Mouse (Mus musculus) kidney, postnatal 25 days (tissue): ENCODE data around the gene Rnf220.
"Not testable (repeated sequence)": the region's sequence is repeated elsewhere in the genome, so short reads cannot be mapped to it uniquely, and the experiment has no call there.

Experiments used
- DNase-seq, 2 experiments: peaks; one replicate each; pipeline ENCODE4 v3.0.0; 2021; ENCODE audit warnings: mixed read lengths in 2 of 2

The Rnf220 gene

GRCm38 (mm10) chr4:117262101-117262913, 234.5 kb downstream of the Rnf220 start:
- DNase-seq = peak in 1 of 2 experiments; percentile 52

- no peak for DNase-seq
Observed at GRCm38 (mm10) chr4:117261222-117261621, 235.6 kb downstream of the Rnf220 start.

- DNase-seq = not testable (repeated sequence)
Observed at GRCm38 (mm10) chr4:117259909-117260308, 236.9 kb downstream of the Rnf220 start.

GRCm38 (mm10) chr4:117254672-117255071, 242.2 kb downstream of the Rnf220 start:
- peak in 1 of 2 experiments; percentile 55 for DNase-seq

- no peak for DNase-seq
Observed at GRCm38 (mm10) chr4:117254017-117254627, 242.7 kb downstream of the Rnf220 start.

- no peak for DNase-seq
Observed at GRCm38 (mm10) chr4:117253218-117254016, 243.4 kb downstream of the Rnf220 start.

GRCm38 (mm10) chr4:117252755-117253154, 244.1 kb downstream of the Rnf220 start:
- DNase-seq = peak; percentile 52 to 80

- DNase-seq = no peak
Observed at GRCm38 (mm10) chr4:117252351-117252750, 244.5 kb downstream of the Rnf220 start.

GRCm38 (mm10) chr4:117251801-117252316, 245.0 kb downstream of the Rnf220 start, which contains the start of the genes Tmem53 and Armh1:
Gene Tmem53, plus strand, starts transcription at chr4:117251951.
Gene Armh1, minus strand, starts transcription at chr4:117252125.
- peak; percentile 95 to 98 for DNase-seq

- DNase-seq = no peak
Observed at GRCm38 (mm10) chr4:117250982-117251381, 245.9 kb downstream of the Rnf220 start.

GRCm38 (mm10) chr4:117240867-117241266, 256.0 kb downstream of the Rnf220 start:
- peak; percentile 28 to 57 for DNase-seq

- peak; percentile 67 to 75 for DNase-seq
Observed at GRCm38 (mm10) chr4:117239153-117239552, 257.7 kb downstream of the Rnf220 start.

GRCm38 (mm10) chr4:117235822-117236221, 261.0 kb downstream of the Rnf220 start:
- DNase-seq = no peak

- no peak for DNase-seq
Observed at GRCm38 (mm10) chr4:117234166-117234741, 262.6 kb downstream of the Rnf220 start.

GRCm38 (mm10) chr4:117231208-117231607, 265.6 kb downstream of the Rnf220 start:
- DNase-seq = no peak

- DNase-seq = no peak
Observed at GRCm38 (mm10) chr4:117230331-117230730, 266.5 kb downstream of the Rnf220 start.

- no peak for DNase-seq
Observed at GRCm38 (mm10) chr4:117229590-117229989, 267.3 kb downstream of the Rnf220 start.

- no peak for DNase-seq
Observed at GRCm38 (mm10) chr4:117225250-117225649, 271.6 kb downstream of the Rnf220 start.

GRCm38 (mm10) chr4:117224122-117224521, 272.7 kb downstream of the Rnf220 start:
- DNase-seq = no peak

- DNase-seq = no peak
Observed at GRCm38 (mm10) chr4:117223001-117223400, 273.9 kb downstream of the Rnf220 start.

GRCm38 (mm10) chr4:117221836-117222235, 275.0 kb downstream of the Rnf220 start:
- no peak for DNase-seq
